1 mouse cellular context compared by ENCODE assay signal in the genomic region with DNA sequence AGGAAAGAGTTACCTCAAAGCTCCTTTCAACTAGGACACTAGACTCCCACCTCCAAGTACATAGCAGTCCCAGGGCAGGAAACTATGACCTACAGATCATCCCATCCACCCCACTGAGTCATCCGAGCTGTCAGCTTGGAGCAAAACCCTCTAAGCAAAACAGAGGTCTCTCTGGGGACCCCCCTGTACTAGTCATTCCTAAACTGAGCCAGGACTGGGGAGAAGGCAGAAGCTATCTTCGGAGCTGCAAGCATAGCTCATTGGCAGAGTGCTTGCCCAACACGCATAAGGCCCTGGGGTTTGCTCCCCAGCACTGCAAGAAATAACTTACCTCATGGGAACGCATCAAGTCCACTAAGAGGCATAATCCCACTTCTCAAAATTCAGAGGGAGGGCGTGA.
TF ChIP-seq lines count a peak whose summit lies in the region.

No protein-coding gene starts in this region.

TF ChIP-seq in CH12.LX, 34 proteins besides CTCF, POLR2A, EP300 and RAD21:
- TF ChIP-seq JUN (IDR thresholded peaks at IDR 0.05; ENCODE audit: insufficient read depth, low read depth, low read length) = peak; percentile 78
- peak; percentile 78 for TF ChIP-seq BHLHE40 (IDR thresholded peaks at IDR 0.05; ENCODE audit: low read depth, low read length)
- no peak for TF ChIP-seq MAFK (IDR thresholded peaks at IDR 0.05; ENCODE audit: insufficient replicate concordance, low read length)
- peak; percentile 90 for TF ChIP-seq MEF2A (IDR thresholded peaks at IDR 0.05; ENCODE audit: borderline replicate concordance, low read depth, low read length)
- peak; percentile 22; the same call in 1 of the 2 replicates for TF ChIP-seq CHD1 (IDR thresholded peaks at IDR 0.05; ENCODE audit: low read depth, low read length)
- TF ChIP-seq SMC3 (IDR thresholded peaks at IDR 0.05; ENCODE audit: low read depth, low read length) = peak; percentile 17; the same call in 1 of the 2 replicates
- TF ChIP-seq PAX5 (IDR thresholded peaks at IDR 0.05; ENCODE audit: low read length) = no peak
- peak; percentile 68 for TF ChIP-seq CHD2 (IDR thresholded peaks at IDR 0.05; ENCODE audit: low read length)
- peak; percentile 83 for TF ChIP-seq RCOR1 (conservative IDR thresholded peaks at IDR 0.05; ENCODE audit: low read depth, low read length)
- no peak for TF ChIP-seq ZC3H11A (IDR thresholded peaks at IDR 0.05; ENCODE audit: low read depth, low read length)
- no peak; the same call in 1 of the 2 replicates for TF ChIP-seq MAZ (IDR thresholded peaks at IDR 0.05; ENCODE audit: low read depth, low read length)
- peak; percentile 30 for TF ChIP-seq MYC (IDR thresholded peaks at IDR 0.05; ENCODE audit: low read depth, low read length)
- TF ChIP-seq ELF1 (IDR thresholded peaks at IDR 0.05; ENCODE audit: low read depth, low read length) = peak; percentile 31; the same call in 1 of the 2 replicates
- TF ChIP-seq MAX (IDR thresholded peaks at IDR 0.05; ENCODE audit: low read length) = peak; percentile 66; the same call in 1 of the 2 replicates
- no peak for TF ChIP-seq ZNF384 (IDR thresholded peaks at IDR 0.05; ENCODE audit: low read depth, low read length)
- peak; percentile 97 for TF ChIP-seq ETS1 (conservative IDR thresholded peaks at IDR 0.05; ENCODE audit: low read depth, low read length)
- TF ChIP-seq IRF4 (IDR thresholded peaks at IDR 0.05; ENCODE audit: low read depth, low read length) = peak; percentile 98
- TF ChIP-seq JUND (conservative IDR thresholded peaks at IDR 0.05; ENCODE audit: low read depth, low read length) = peak; percentile 92
- TF ChIP-seq UBTF (IDR thresholded peaks at IDR 0.05; ENCODE audit: low read depth, low read length) = no peak; the same call in 1 of the 2 replicates
- TF ChIP-seq NELFE (IDR thresholded peaks at IDR 0.05; ENCODE audit: low read depth, low read length) = peak; percentile 54; the same call in 1 of the 2 replicates
- peak; percentile 67; the same call in 1 of the 2 replicates for TF ChIP-seq TCF12 (IDR thresholded peaks at IDR 0.05; ENCODE audit: low read depth, low read length)
- 0 out of 2 replicates have a peak, but pooled peaks have one; percentile 54 for TF ChIP-seq KAT2A (IDR thresholded peaks at IDR 0.05; ENCODE audit: insufficient replicate concordance, low read length)
- peak; percentile 77 for TF ChIP-seq SIN3A (IDR thresholded peaks at IDR 0.05; ENCODE audit: low read length)
- 0 out of 2 replicates have a peak, but pooled peaks have one; percentile 33 for TF ChIP-seq MXI1 (IDR thresholded peaks at IDR 0.05; ENCODE audit: low read depth, low read length)
TF ChIP-seq in CH12.LX: peak in this region for 18.
